Mouse (Mus musculus): Measurements from ENCODE around the gene Hipk2. TPM values are rescaled to one million over a fixed set of nuclear protein-coding genes. Genes with fewer than 3 reads are reported as not detected.
A peak's percentile ranks its signal among the peaks of the same experiment; 100 is the strongest.
"Not testable (repeated sequence)": the region's sequence is repeated elsewhere in the genome, so short reads cannot be mapped to it uniquely, and the experiment has no call there.

The Hipk2 gene
- total RNA-seq, 4 experiments from 2014 or later: 143 to 161 (median 151) TPM

- no peak for DNase-seq
Observed at GRCm38 (mm10) chr6:38696570-38696969, 179.4 kb downstream of the Hipk2 start.

GRCm38 (mm10) chr6:38695380-38696054 lies 180.4 kb downstream of the Hipk2 start:
- DNase-seq: peak; percentile 55

GRCm38 (mm10) chr6:38692556-38692955 lies 183.4 kb downstream of the Hipk2 start:
- DNase-seq: no peak

- no peak for DNase-seq
Observed at GRCm38 (mm10) chr6:38691052-38691451, 184.9 kb downstream of the Hipk2 start.

GRCm38 (mm10) chr6:38690615-38691014 lies 185.3 kb downstream of the Hipk2 start:
- no peak for DNase-seq

GRCm38 (mm10) chr6:38688841-38689240 lies 187.1 kb downstream of the Hipk2 start:
- DNase-seq: no peak

- DNase-seq: no peak
Observed at GRCm38 (mm10) chr6:38687216-38687615, 188.7 kb downstream of the Hipk2 start.

GRCm38 (mm10) chr6:38682532-38682931 lies 193.4 kb downstream of the Hipk2 start:
- DNase-seq: no peak

GRCm38 (mm10) chr6:38677629-38678028 lies 198.3 kb downstream of the Hipk2 start:
- no peak for DNase-seq

GRCm38 (mm10) chr6:38676723-38677122 lies 199.2 kb downstream of the Hipk2 start:
- DNase-seq: no peak

- DNase-seq: no peak
Observed at GRCm38 (mm10) chr6:38676217-38676616, 199.7 kb downstream of the Hipk2 start.

GRCm38 (mm10) chr6:38672011-38672410 lies 204.0 kb downstream of the Hipk2 start:
- DNase-seq: no peak

GRCm38 (mm10) chr6:38671270-38671669 lies 204.7 kb downstream of the Hipk2 start:
- DNase-seq: no peak

- DNase-seq: not testable (repeated sequence)
Observed at GRCm38 (mm10) chr6:38670488-38670887, 205.5 kb downstream of the Hipk2 start.

- DNase-seq: no peak
Observed at GRCm38 (mm10) chr6:38669580-38669979, 206.4 kb downstream of the Hipk2 start.

- DNase-seq: no peak
Observed at GRCm38 (mm10) chr6:38662714-38663615, 213.0 kb downstream of the Hipk2 start, which contains the start of gene Clec2l. TSS of gene Clec2l (plus strand) at chr6:38663069.

GRCm38 (mm10) chr6:38661626-38662025 lies 214.3 kb downstream of the Hipk2 start:
- DNase-seq: no peak

GRCm38 (mm10) chr6:38650263-38650937 lies 225.6 kb downstream of the Hipk2 start:
- DNase-seq: peak; percentile 41

GRCm38 (mm10) chr6:38649545-38649944 lies 226.4 kb downstream of the Hipk2 start:
- DNase-seq: no peak

Data from adrenal gland, adult 8-10 months (tissue).